Mouse (Mus musculus): ENCODE measurements at regions not wholly inside any gene's neighbourhood (a gene's known extent, or its start where the extent isn't known, plus 50 kb on each side); places are given as distances from the start of the nearest gene placed in this dataset.
A peak's percentile ranks its signal among the peaks of the same experiment; 100 is the strongest.
"Not testable (repeated sequence)": the region's sequence is repeated elsewhere in the genome, so short reads cannot be mapped to it uniquely, and the experiment has no call there.

- peak; percentile 0 to 6 for DNase-seq
Observed at GRCm38 (mm10) chrX:19903962-19904930, 155.1 kb upstream of the Chst7 start.

- no peak for DNase-seq
Observed at GRCm38 (mm10) chrX:19906646-19907371, 152.6 kb upstream of the Chst7 start.

DNA sequence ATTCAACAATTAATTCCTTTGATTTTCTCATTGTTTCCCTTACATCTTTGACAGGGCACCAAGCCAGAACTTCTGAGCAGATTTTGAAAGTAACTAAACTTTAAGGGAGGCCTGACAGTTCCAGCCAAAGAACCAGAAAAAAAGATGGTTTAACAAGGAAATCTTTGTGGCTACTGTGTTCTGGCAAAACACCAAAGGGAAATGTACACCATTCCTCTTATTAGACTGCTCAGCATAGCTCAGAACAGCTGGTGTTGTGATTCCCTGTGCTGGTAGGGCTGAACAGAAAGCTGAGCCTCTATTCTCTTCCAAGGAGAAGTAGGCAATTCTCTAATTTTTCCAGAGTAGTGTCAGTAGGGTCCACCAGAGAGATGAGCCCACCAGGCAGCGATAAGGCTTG, 142.4 kb upstream of the Chst7 start:
- DNase-seq: no peak

DNA sequence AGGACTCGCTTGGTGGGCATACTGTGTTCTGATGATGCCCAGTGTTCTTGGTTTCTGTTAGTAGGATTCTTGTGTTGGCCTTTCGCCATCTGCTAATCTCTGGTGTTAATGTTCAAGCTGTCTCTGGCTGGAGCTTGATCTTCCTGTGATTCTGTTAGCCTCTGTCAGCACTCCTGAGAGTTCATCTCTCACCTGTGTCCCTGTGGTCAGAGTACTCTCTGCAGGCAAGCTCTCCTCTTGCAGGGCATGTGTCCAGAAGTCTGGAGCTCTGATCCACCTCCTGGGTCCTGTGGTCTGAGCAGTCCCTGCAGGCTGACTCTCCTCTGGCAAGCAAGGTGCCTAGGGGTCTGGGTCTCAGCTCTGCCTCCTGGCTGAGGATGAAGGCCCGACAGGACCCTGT, 130.0 kb upstream of the Chst7 start:
- DNase-seq: not testable (repeated sequence)

GRCm38 (mm10) chrX:19929866-19930265, 129.5 kb upstream of the Chst7 start:
- no peak for DNase-seq

- no peak for DNase-seq
Observed at GRCm38 (mm10) chrX:19943305-19943704, 116.1 kb upstream of the Chst7 start.

Measured in cerebellum, postnatal 10 days (tissue).